Mouse (Mus musculus) heart, postnatal 25 days (tissue): ENCODE measurements around the gene Dsn1. TPM values are rescaled to one million over a fixed set of nuclear protein-coding genes. Genes with fewer than 3 reads are reported as not detected.

Experiments
- DNase-seq: peaks from one replicate; pipeline ENCODE4 v3.0.0; 2022; ENCODE audit warnings: low spot score
- intact Hi-C: fragments of 180-260 bp; cut with DNase I; formaldehyde crosslinking; loops from one replicate; pipeline ENCODE4 v1.15.1; 2025
- total RNA-seq, 2 experiments: library from RNA; stranded (reverse); gene quantifications; 2 replicates each; pipeline ENCODE4 v1.2.3; 2021

Dsn1 gene
- total RNA-seq, 2 experiments from 2014 or later, result 1.5 to 2.1 TPM

GRCm38 (mm10) chr2:157028261-157028660 lies 21.3 kb upstream of the Dsn1 start:
- no peak for DNase-seq
- intact Hi-C loops, result no loop called here

- intact Hi-C loops, result no loop called here
- DNase-seq, result peak; percentile 37
These were observed 20.4 kb upstream of the Dsn1 start for GRCm38 (mm10) chr2:157027106-157028008.

- intact Hi-C loops, result no loop called here
- DNase-seq, result no peak
These were observed 14.2 kb upstream of the Dsn1 start for GRCm38 (mm10) chr2:157021156-157021555.

GRCm38 (mm10) chr2:157019228-157019627 lies 12.3 kb upstream of the Dsn1 start:
- no peak for DNase-seq
- intact Hi-C loops, result no loop called here

GRCm38 (mm10) chr2:157016529-157017270 lies 9.7 kb upstream of the Dsn1 start:
- no peak for DNase-seq

GRCm38 (mm10) chr2:157012341-157012740 lies 5.4 kb upstream of the Dsn1 start:
- no peak for DNase-seq
- intact Hi-C loops, result no loop called here

More at GRCm38 (mm10) chr2:157016529-157017270, 9.7 kb upstream of the Dsn1 start:
- intact Hi-C loops, result no loop called here

- DNase-seq, result no peak
- intact Hi-C loops, result no loop called here
These were observed 3.8 kb upstream of the Dsn1 start for GRCm38 (mm10) chr2:157010634-157011310.

- DNase-seq, result no peak
- intact Hi-C loops, result no loop called here
These were observed 3.2 kb upstream of the Dsn1 start for GRCm38 (mm10) chr2:157010121-157010520.

- intact Hi-C loops, result no loop called here
These were observed 1.6 kb upstream of the Dsn1 start for GRCm38 (mm10) chr2:157008509-157008908.

GRCm38 (mm10) chr2:157007234-157007596 lies 261 bp upstream of the Dsn1 start:
- DNase-seq, result no peak
- intact Hi-C loops, result no loop called here

More at GRCm38 (mm10) chr2:157008509-157008908, 1.6 kb upstream of the Dsn1 start:
- DNase-seq, result no peak

GRCm38 (mm10) chr2:157002321-157002720 lies 4.6 kb downstream of the Dsn1 start:
- DNase-seq, result no peak

GRCm38 (mm10) chr2:156998263-156998662 lies 8.7 kb downstream of the Dsn1 start:
- no peak for DNase-seq
- intact Hi-C loops, result loop anchor here (5.0 kb wide), 1 partner anchor 86 kb away; no protein-coding TSS in a partner anchor

More at GRCm38 (mm10) chr2:157002321-157002720, 4.6 kb downstream of the Dsn1 start:
- intact Hi-C loops, result no loop called here

- intact Hi-C loops, result loop anchor here (2.0 to 5.0 kb wide), 2 partner anchors 84 to 124 kb away; no protein-coding TSS in a partner anchor
- no peak for DNase-seq
These were observed 10.4 kb downstream of the Dsn1 start for GRCm38 (mm10) chr2:156996576-156996975.

GRCm38 (mm10) chr2:156991470-156992319 lies 15.3 kb downstream of the Dsn1 start, which contains the start of gene Ndrg3:
Ndrg3 (minus strand) TSS chr2:156992056.
- peak; percentile 92 for DNase-seq
- intact Hi-C loops, result no loop called here

- DNase-seq, result no peak
- intact Hi-C loops, result no loop called here
These were observed 16.1 kb downstream of the Dsn1 start for GRCm38 (mm10) chr2:156990727-156991431.

- no peak for DNase-seq
- intact Hi-C loops, result no loop called here
These were observed 19.6 kb downstream of the Dsn1 start for GRCm38 (mm10) chr2:156987316-156987715.

- DNase-seq, result no peak
These were observed 24.1 kb downstream of the Dsn1 start for GRCm38 (mm10) chr2:156982864-156983263.

GRCm38 (mm10) chr2:156981291-156981690 lies 25.7 kb downstream of the Dsn1 start:
- intact Hi-C loops, result no loop called here
- no peak for DNase-seq

More at GRCm38 (mm10) chr2:156982864-156983263, 24.1 kb downstream of the Dsn1 start:
- intact Hi-C loops, result no loop called here

GRCm38 (mm10) chr2:156980059-156980458 lies 26.9 kb downstream of the Dsn1 start:
- intact Hi-C loops, result no loop called here
- DNase-seq, result no peak
